Mouse (Mus musculus) midbrain, embryonic 13.5 days (tissue): ENCODE data around the gene Rgl1. TPM values are rescaled to one million over a fixed set of nuclear protein-coding genes. Genes with fewer than 3 reads are reported as not detected.

Source experiments
- ATAC-seq: fragments of 200-750 bp; cut with Nextera tagmentation; 2 replicates; pipeline ENCODE4 v1.8.0; 2017; ENCODE audit warnings: mild to moderate bottlenecking, moderate TSS enrichment, moderate library complexity
- H3K27ac ChIP-seq: fragments of 300-500 bp; sonication (generic); 2 replicates; pipeline ENCODE4 v1.5.1; 2015; ENCODE audit warnings: inconsistent platforms, mild to moderate bottlenecking, moderate library complexity
- H3K27me3 ChIP-seq: fragments of 300-500 bp; sonication (generic); 2 replicates; pipeline ENCODE4 v1.6.1; 2015; ENCODE audit warnings: mild to moderate bottlenecking, inconsistent platforms
- H3K36me3 ChIP-seq: fragments of 300-500 bp; sonication (generic); 2 replicates; pipeline ENCODE4 v1.6.1; 2015; ENCODE audit warnings: mild to moderate bottlenecking, inconsistent platforms
- H3K4me1 ChIP-seq: fragments of 300-500 bp; sonication (generic); replicated peaks from 2 replicates; pipeline ENCODE4 v1.6.1; 2015; ENCODE audit warnings: inconsistent platforms
- H3K4me2 ChIP-seq: fragments of 300-500 bp; sonication (generic); replicated peaks from 2 replicates; pipeline ENCODE4 v1.6.1; 2015; ENCODE audit warnings: moderate library complexity, mild to moderate bottlenecking, inconsistent platforms
- H3K4me3 ChIP-seq: fragments of 300-500 bp; sonication (generic); replicated peaks from 2 replicates; pipeline ENCODE4 v1.5.1; 2015; ENCODE audit warnings: mild to moderate bottlenecking, inconsistent platforms
- H3K9ac ChIP-seq: fragments of 300-500 bp; sonication (generic); replicated peaks from 2 replicates; pipeline ENCODE4 v1.6.1; 2015; ENCODE audit warnings: mild to moderate bottlenecking, inconsistent platforms
- H3K9me3 ChIP-seq: fragments of 300-500 bp; sonication (generic); 2 replicates; pipeline ENCODE4 v1.6.1; 2016; ENCODE audit warnings: mild to moderate bottlenecking, inconsistent platforms
- WGBS: fragments of 180-500 bp; shearing (Covaris S2); methylation state at CpG from one replicate; pipeline ENCODE4 v1.1.7; 2015; 5-methylcytosine and 5-hydroxymethylcytosine counted together
- polyA plus RNA-seq: library from polyadenylated mRNA; unstranded; fragments of >200 nt; fragmentation: Nextera tagmentation; extraction: Ambion mirVana; gene quantifications from 2 replicates; pipeline ENCODE4 v1.2.1, GENCODE M21; 2015

The Rgl1 gene
- polyA plus RNA-seq, 1 experiment from 2014 or later, result 17.0 TPM

DNA sequence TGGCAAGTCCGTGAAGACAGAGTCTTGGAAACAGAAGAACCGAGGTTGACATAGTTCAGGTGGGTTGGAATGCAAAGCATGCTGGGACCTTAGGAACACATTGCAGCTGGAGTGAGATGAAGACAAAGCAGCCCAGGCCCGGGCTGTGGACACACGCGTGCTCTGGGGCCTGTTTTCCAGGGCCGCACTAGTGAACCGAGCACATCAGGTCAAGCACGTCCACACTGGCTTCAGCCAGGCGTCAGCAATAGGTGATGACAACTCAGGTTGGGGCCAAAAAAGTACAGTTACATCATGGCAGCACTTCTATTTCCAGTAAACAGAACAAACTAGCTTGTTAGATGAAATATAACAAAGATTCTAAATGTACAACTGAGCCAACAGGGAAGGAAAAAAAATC lies 27.4 kb downstream of the Rgl1 start:
- Histone ChIP-seq H3K4me2 (no peak overlapping the region), H3K36me3 (no peaks in the 10 kb centered on the region), H3K4me1 (no peaks in the 10 kb centered on the region), H3K27me3 (no peaks in the 10 kb centered on the region), H3K9me3 (no peaks in the 10 kb centered on the region), H3K27ac (no peak overlapping the region), H3K9ac (no peak overlapping the region), H3K4me3 (no peak overlapping the region)
- 92% methylated on average over 9 of the region's 9 CpGs for WGBS
- no peak for ATAC-seq

DNA sequence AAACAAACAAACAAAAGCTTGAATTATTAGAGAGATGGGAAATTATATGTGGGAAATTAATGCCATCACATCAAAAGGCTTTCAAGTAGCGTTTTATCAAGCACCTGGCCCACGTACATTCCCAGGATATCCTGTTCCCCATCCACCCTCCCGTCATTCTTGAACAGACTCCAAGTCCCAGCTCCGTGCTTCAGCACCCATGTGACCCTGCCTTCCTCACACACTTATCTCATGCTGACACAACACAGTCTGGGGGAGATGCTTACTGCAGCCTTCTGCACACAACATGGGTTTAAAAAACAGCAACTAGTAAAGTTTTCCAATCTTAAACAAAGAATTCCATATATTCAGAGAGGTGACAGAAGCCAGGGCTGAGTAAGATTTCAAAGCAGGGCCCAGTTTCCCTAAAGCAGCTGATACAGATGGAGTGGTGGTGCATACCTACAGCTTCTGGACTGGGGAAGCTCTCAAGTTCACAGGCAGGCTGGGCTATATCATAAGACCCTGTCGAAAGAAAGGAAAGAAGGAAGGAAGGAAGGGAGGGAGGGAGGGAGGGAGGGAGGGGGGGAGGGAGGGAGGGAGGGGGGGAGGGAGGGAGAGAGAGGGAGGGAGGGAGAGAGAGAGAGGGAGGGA lies 38.4 kb downstream of the Rgl1 start:
- 80% methylated on average over 4 of the region's 5 CpGs for WGBS
- Histone ChIP-seq H3K4me3 (no peak overlapping the region), H3K27me3 (no peaks in the 10 kb centered on the region), H3K9me3 (no peaks in the 10 kb centered on the region), H3K36me3 (no peaks in the 10 kb centered on the region), H3K4me2 (no peak overlapping the region), H3K27ac (no peak overlapping the region), H3K4me1 (no peaks in the 10 kb centered on the region), H3K9ac (no peak overlapping the region)
- no peak for ATAC-seq

DNA sequence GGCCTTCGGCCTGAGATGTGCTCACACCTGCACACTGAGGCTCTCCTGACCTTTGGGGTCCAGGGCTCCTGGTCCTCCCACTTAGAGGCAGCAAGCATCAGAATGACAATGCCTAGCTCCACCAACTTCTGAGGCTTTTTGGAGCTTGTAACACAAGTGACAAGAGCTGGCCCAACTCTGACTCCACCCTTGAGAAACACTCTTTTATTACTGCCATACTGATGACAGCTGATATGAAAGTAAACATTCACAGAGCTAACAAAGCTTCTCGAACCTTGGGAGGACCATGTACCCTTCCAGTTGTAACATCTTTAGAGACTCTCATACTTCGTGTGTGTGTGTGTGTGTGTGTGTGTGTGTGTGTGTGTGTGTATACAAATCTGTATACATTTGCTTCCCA lies 40.1 kb downstream of the Rgl1 start:
- Histone ChIP-seq H3K9ac (no peak overlapping the region), H3K36me3 (no peaks in the 10 kb centered on the region), H3K4me3 (no peak overlapping the region), H3K4me2 (no peak overlapping the region), H3K9me3 (no peaks in the 10 kb centered on the region), H3K27ac (no peak overlapping the region), H3K27me3 (no peaks in the 10 kb centered on the region), H3K4me1 (no peaks in the 10 kb centered on the region)
- WGBS, result 82% methylated on average over 3 of the region's 3 CpGs
- ATAC-seq, result no peak

DNA sequence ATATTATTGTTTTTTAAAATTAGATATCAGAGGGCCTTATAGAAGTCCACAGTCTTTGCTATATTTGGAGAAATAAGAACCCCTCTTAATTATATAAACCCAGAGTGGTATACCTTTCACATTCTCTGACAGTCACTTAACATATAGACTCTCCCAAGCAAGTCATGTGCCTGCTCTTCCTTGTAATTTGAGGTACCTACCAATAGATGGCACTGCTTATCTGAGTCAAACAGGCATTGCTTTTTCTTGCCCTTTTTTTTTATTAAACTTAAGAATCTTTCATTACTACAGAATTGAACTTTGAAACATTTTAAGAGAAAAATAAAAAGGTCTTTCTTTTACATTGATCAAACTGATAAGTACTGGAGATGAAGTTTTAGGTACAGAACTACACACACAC lies 41.9 kb downstream of the Rgl1 start:
- no peaks in the 10 kb centered on the region for H3K9me3 ChIP-seq
- no peaks in the 10 kb centered on the region for H3K36me3 ChIP-seq
- no peak overlapping the region for H3K27ac ChIP-seq
- H3K4me1 ChIP-seq, result no peaks in the 10 kb centered on the region
- no peaks in the 10 kb centered on the region for H3K27me3 ChIP-seq
- H3K4me3 ChIP-seq, result no peak overlapping the region
- H3K9ac ChIP-seq, result no peak overlapping the region
- H3K4me2 ChIP-seq, result no peak overlapping the region
- no peak for ATAC-seq

DNA sequence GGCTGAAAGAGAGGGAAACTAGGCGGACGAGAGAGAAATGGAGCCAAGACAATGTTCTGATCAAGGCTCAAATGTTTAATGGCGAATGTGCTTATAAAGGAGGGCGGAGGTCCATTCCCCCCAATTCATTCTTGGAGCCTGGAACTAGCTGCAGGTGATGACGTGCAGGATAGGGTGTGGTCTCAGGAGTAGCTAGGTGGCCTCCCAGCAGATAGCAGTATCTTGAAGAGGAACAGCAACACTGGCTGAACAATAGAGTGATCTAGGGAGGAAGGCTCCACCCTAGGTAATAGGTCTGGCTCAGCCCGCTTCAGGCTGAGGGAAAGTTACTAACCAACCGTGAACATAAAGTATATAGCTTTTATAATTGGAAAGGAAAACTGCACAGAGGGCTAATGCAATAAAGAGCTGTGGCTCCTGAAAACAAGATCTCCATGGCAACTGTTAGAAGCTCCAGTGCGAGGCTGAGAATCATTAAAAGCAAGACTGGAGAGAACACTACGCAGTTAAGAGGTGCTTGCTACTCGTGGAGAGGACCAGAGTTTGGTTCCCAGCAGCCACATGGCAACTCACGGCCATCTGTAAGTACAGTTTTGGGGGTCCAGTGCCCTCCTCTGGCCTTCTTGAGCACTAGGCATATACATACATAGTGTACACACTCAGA lies 44.5 kb downstream of the Rgl1 start:
- Histone ChIP-seq H3K9me3 (no peaks in the 10 kb centered on the region), H3K36me3 (no peaks in the 10 kb centered on the region), H3K4me2 (no peak overlapping the region), H3K4me3 (no peak overlapping the region), H3K9ac (no peak overlapping the region), H3K4me1 (no peaks in the 10 kb centered on the region), H3K27me3 (no peaks in the 10 kb centered on the region), H3K27ac (no peak overlapping the region)
- WGBS, result 90% methylated on average over 11 of the region's 11 CpGs
- no peak for ATAC-seq

DNA sequence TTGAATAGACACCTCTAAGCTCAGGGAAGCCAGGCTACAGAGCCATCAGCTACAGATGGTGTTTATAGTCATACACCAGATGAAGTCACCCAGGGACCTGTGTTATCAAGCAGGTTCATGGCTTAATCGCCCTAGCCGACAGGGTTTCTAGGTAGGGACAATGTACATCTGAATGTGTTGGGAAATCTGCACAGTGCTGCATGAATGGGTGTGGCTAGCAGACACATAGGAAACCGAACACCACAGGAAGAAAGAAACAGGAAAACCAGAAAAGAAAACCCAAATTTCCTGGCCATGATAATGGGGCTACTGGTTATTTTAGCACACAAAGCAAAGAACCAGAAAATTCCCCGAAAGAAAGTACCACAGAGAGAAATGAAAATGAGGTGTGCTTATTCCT lies 45.2 kb downstream of the Rgl1 start:
- H3K4me1 ChIP-seq, result no peaks in the 10 kb centered on the region

DNA sequence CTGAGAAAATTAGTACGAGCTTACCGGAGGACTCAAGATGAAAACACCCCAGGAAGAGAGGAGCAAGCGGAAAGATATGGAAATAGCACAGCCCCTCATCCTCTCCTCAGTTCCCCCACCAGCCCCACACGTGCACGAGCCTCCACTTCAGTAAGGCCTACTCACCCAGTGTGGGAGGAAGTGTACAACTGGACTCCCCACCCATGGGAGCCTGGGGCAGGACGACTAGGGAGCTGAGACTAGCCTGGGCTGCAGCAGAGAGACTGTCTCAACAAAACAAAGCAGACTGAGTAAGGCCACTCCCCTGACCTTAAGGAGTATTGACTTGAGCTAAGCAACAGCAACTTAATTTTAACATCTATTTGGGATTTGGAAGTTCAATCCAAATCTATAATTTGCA lies 48.0 kb downstream of the Rgl1 start:
- Histone ChIP-seq H3K9me3 (no peaks in the 10 kb centered on the region), H3K4me3 (no peak overlapping the region), H3K4me1 (no peaks in the 10 kb centered on the region), H3K4me2 (no peak overlapping the region), H3K9ac (no peak overlapping the region), H3K27me3 (no peaks in the 10 kb centered on the region), H3K36me3 (no peaks in the 10 kb centered on the region), H3K27ac (no peak overlapping the region)
- no peak for ATAC-seq
- WGBS, result 60% methylated on average over 6 of the region's 6 CpGs

More for the DNA sequence above, 45.2 kb downstream of the Rgl1 start:
- Histone ChIP-seq H3K27me3 (no peaks in the 10 kb centered on the region), H3K9ac (no peak overlapping the region), H3K27ac (no peak overlapping the region), H3K4me3 (no peak overlapping the region), H3K36me3 (no peaks in the 10 kb centered on the region), H3K9me3 (no peaks in the 10 kb centered on the region), H3K4me2 (no peak overlapping the region)
- no peak for ATAC-seq
- WGBS, result 94% methylated on average over 4 of the region's 4 CpGs

DNA sequence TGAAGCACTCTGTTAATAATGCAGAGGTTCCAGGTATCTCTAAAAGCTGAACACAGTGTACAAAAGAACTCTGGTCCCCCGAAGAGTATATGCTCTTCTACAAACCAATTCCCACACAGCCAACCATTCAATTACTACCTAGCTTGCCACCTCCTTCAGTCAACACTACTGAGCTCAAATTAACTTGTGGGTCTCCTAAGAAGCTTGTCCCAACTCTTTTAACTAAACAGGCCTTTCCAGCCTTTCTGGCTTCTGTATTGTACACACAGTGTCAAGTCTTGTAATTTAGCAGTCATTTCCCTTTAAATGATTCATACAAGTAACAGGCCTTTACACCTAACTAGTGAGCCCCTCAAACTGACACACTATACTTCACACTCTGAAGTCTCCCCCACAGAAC lies 48.8 kb downstream of the Rgl1 start:
- ATAC-seq, result no peak
- H3K27me3 ChIP-seq, result no peaks in the 10 kb centered on the region
- no peak overlapping the region for H3K4me2 ChIP-seq
- no peaks in the 10 kb centered on the region for H3K36me3 ChIP-seq
- 90% methylated on average over 1 of the region's 1 CpGs for WGBS
- H3K4me3 ChIP-seq, result no peak overlapping the region
- H3K9ac ChIP-seq, result no peak overlapping the region
- no peaks in the 10 kb centered on the region for H3K9me3 ChIP-seq
- no peaks in the 10 kb centered on the region for H3K4me1 ChIP-seq
- H3K27ac ChIP-seq, result no peak overlapping the region

DNA sequence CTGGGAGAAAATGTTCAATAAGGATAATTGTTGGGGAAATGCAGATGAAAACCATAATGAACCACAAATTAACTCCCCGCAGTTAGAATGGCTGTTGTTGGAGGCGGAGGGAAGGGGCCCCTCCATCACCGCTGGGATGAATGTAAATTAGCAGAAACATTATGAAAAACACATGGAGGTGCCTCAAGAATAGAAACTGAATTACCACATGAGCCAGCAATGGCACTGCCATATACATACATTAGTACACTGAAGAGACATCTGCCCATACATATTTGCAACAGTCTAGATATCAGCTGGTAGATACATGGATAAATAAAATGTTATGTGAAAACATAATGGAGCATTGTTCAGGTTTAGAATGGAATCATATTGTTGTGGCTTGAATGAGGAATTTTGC lies 51.7 kb downstream of the Rgl1 start:
- Histone ChIP-seq H3K36me3 (no peaks in the 10 kb centered on the region), H3K9ac (no peak overlapping the region), H3K4me3 (no peak overlapping the region), H3K4me2 (no peak overlapping the region), H3K27me3 (no peaks in the 10 kb centered on the region), H3K9me3 (no peaks in the 10 kb centered on the region), H3K4me1 (no peaks in the 10 kb centered on the region), H3K27ac (no peak overlapping the region)
- 72% methylated on average over 3 of the region's 3 CpGs for WGBS
- no peak for ATAC-seq

DNA sequence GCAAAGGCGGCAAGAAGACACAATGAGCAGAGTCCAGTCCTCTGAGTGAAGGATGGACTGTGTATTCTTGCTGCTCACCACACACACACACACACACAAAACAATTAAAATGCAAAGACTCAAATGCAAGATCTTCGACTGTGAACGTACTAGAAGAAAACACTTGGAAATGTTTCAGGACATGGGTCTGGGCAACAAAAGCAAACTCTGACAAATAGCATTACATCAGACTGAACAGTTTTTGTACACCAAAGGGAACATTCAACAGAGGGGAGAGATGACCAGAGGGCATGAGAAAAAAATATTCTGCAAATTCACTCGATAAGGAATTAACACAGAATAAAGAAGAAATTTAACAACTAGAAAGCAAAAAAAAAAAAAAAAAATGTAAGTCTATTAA lies 52.2 kb downstream of the Rgl1 start:
- H3K27me3 ChIP-seq, result no peaks in the 10 kb centered on the region
- no peak for ATAC-seq
- 80% methylated on average over 4 of the region's 4 CpGs for WGBS
- no peak overlapping the region for H3K27ac ChIP-seq
- no peaks in the 10 kb centered on the region for H3K36me3 ChIP-seq
- no peaks in the 10 kb centered on the region for H3K4me1 ChIP-seq
- H3K4me2 ChIP-seq, result no peak overlapping the region
- H3K9ac ChIP-seq, result no peak overlapping the region
- H3K9me3 ChIP-seq, result no peaks in the 10 kb centered on the region
- H3K4me3 ChIP-seq, result no peak overlapping the region

DNA sequence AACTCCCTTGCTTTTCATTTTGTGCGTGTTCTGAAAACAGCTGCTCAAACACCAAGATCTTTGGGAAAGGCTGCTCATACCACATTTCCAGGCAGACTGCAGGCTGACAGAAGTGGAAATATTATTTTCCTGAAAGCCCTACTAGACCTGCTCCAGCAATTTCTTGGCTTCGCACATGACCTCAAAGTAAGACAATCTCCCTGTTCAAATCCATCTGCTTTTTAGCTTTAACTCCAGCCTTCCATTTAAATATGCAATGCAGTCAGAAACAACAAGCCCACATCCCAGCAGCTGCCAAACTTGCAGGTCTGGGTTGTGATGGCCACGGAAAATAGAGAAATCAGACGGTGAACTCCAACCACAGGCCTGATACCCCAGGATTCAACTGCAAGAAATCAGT lies 55.1 kb downstream of the Rgl1 start:
- no peaks in the 10 kb centered on the region for H3K4me1 ChIP-seq
- 91% methylated on average over 4 of the region's 4 CpGs for WGBS
- H3K9ac ChIP-seq, result no peak overlapping the region
- H3K9me3 ChIP-seq, result no peaks in the 10 kb centered on the region
- no peak overlapping the region for H3K27ac ChIP-seq
- no peak overlapping the region for H3K4me3 ChIP-seq
- ATAC-seq, result no peak
- no peaks in the 10 kb centered on the region for H3K27me3 ChIP-seq
- no peaks in the 10 kb centered on the region for H3K36me3 ChIP-seq
- no peak overlapping the region for H3K4me2 ChIP-seq

DNA sequence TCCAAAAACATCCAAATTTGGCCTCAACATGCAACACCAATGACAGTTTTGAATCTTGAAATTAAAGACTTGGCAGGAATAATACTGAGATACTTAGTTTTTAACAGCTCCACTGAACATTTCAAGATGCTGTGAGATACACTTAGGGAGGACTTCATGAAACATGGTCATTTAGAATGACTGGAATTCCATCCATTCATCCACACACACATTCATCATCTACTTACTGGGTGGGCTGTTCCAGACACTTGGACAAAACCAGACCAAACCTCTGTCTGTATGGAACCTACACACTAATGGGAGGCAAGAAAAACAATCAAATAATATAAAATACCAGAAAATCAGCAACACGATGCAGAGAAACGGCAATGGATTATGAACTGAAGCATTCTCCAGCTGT lies 58.6 kb downstream of the Rgl1 start:
- no peak overlapping the region for H3K4me2 ChIP-seq
- H3K27me3 ChIP-seq, result no peaks in the 10 kb centered on the region
- 98% methylated on average over 2 of the region's 2 CpGs for WGBS
- H3K36me3 ChIP-seq, result no peaks in the 10 kb centered on the region
- H3K9ac ChIP-seq, result no peak overlapping the region
- ATAC-seq, result no peak
- H3K4me3 ChIP-seq, result no peak overlapping the region
- no peak overlapping the region for H3K27ac ChIP-seq
- no peaks in the 10 kb centered on the region for H3K9me3 ChIP-seq
- H3K4me1 ChIP-seq, result peaks cover 7% of the 10 kb centered on the region; the same call in 1 of the 2 replicates

DNA sequence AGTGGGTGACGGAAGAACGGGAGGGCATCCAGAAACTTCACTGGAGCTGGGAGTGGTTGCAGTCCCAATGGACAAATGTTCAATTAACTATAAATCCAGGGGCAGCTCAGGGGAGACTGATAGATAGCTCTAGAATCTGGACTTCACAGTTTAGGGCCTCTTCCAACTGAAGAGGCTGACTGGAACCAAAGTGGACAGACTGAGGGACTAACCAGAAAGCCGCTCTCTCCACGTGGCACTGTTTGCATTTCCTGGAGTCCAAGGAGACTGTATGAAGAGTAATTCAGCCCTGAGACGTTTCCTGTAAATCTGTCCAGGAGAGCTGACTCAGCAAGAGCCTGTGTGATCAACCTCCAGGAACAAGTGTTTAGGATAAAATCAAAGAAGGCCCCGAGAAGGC lies 62.2 kb downstream of the Rgl1 start:
- H3K9ac ChIP-seq, result no peak overlapping the region
- H3K4me2 ChIP-seq, result no peak overlapping the region
- no peak overlapping the region for H3K4me3 ChIP-seq
- H3K36me3 ChIP-seq, result no peaks in the 10 kb centered on the region
- 84% methylated on average over 6 of the region's 6 CpGs for WGBS
- no peak for ATAC-seq
- no peak overlapping the region for H3K27ac ChIP-seq
- H3K27me3 ChIP-seq, result no peaks in the 10 kb centered on the region
- no peaks in the 10 kb centered on the region for H3K9me3 ChIP-seq
- H3K4me1 ChIP-seq, result peaks cover 7% of the 10 kb centered on the region; the same call in 1 of the 2 replicates
